Mouse (Mus musculus) liver, postnatal 0 days (tissue): ENCODE data around the gene Iqgap3.

Experiments
- CTCF ChIP-seq: sonication (generic); IDR thresholded peaks from 2 replicates; pipeline ENCODE4 v1.5.1; 2016; ENCODE audit warnings: antibody characterized with exemption, low read depth
- EP300 ChIP-seq: IDR thresholded peaks from 2 replicates; pipeline ENCODE4 v1.6.1; 2016; ENCODE audit warnings: antibody characterized with exemption, low read depth, mild to moderate bottlenecking

GRCm38 (mm10) chr3:88146376-88147112, 64.8 kb downstream of the Iqgap3 start:
- no peak for TF ChIP-seq CTCF
- no peak for TF ChIP-seq EP300
